Mouse (Mus musculus): ENCODE data around the gene Lefty1. TPM values are rescaled to one million over a fixed set of nuclear protein-coding genes. Genes with fewer than 3 reads are reported as not detected.
"Not testable (repeated sequence)": the region's sequence is repeated elsewhere in the genome, so short reads cannot be mapped to it uniquely, and the experiment has no call there.

Gene Lefty1
- total RNA-seq, 2 experiments from 2014 or later: 11.4 to 12.9 TPM

- no peak for DNase-seq (ENCODE audit: low spot score in 2 of 2)
- Histone ChIP-seq H3K4me3 (no peak overlapping the region), H3K27ac (no peak overlapping the region)
- TF ChIP-seq CTCF (conservative IDR thresholded peaks at IDR 0.05): no peak
Measured at GRCm38 (mm10) chr1:180929599-180929998, 5.2 kb upstream of the Lefty1 start.

GRCm38 (mm10) chr1:180931106-180931505 is 3.7 kb upstream of the Lefty1 start:
- H3K4me3 ChIP-seq: no peak overlapping the region
- H3K27ac ChIP-seq: no peak overlapping the region
- no peak for DNase-seq (ENCODE audit: low spot score in 2 of 2)
- no peak for TF ChIP-seq CTCF (conservative IDR thresholded peaks at IDR 0.05)

GRCm38 (mm10) chr1:180933659-180934058 is 1.2 kb upstream of the Lefty1 start:
- TF ChIP-seq CTCF (conservative IDR thresholded peaks at IDR 0.05): peak; percentile 42
- Histone ChIP-seq H3K27ac (peak overlapping the region; percentile 50; the same call in 1 of the 2 replicates), H3K4me3 (no peak overlapping the region)
- DNase-seq (ENCODE audit: low spot score in 2 of 2): no peak

DNA sequence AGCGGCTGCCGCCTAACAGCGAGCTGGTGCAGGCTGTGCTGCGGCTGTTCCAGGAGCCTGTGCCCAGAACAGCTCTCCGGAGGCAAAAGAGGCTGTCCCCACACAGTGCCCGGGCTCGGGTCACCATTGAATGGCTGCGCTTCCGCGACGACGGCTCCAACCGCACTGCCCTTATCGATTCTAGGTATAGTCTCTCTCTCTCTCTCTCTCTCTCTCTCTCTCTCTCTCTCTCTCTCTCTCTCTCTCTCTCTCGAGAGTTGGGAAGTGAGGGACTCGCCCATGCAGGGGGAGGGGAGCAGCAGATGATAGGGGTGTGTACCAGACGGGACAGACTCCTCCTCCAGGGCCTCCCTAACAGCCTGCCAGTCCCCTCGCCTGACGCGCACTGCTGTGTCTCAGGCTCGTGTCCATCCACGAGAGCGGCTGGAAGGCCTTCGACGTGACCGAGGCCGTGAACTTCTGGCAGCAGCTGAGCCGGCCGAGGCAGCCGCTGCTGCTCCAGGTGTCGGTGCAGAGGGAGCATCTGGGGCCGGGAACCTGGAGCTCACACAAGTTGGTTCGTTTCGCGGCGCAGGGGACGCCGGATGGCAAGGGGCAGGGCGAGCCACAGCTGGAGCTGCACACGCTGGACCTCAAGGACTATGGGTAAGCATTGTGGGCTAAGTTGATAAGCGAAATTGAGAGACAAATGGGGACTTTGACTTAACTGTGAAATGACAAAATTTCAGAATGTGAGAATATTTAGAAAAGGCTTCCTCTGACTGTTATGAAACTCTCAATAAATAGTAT is 2.0 kb downstream of the Lefty1 start:
- DNase-seq (ENCODE audit: low spot score in 2 of 2): peak; percentile 23 to 30
- peak overlapping the region; percentile 37 for H3K4me3 ChIP-seq
- H3K27ac ChIP-seq: peak overlapping the region; percentile 51; the same call in 1 of the 2 replicates

DNA sequence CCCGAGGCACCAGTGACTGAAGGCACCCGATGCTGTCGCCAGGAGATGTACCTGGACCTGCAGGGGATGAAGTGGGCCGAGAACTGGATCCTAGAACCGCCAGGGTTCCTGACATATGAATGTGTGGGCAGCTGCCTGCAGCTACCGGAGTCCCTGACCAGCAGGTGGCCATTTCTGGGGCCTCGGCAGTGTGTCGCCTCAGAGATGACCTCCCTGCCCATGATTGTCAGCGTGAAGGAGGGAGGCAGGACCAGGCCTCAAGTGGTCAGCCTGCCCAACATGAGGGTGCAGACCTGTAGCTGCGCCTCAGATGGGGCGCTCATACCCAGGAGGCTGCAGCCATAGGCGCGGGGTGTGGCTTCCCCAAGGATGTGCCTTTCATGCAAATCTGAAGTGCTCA is 2.8 kb downstream of the Lefty1 start:
- not testable (repeated sequence) for H3K27ac ChIP-seq; H3K4me3 ChIP-seq; DNase-seq (ENCODE audit: low spot score in 2 of 2)

- not testable (repeated sequence) for DNase-seq (ENCODE audit: low spot score in 2 of 2)
Measured at GRCm38 (mm10) chr1:180938781-180939180, 4.0 kb downstream of the Lefty1 start.

DNA sequence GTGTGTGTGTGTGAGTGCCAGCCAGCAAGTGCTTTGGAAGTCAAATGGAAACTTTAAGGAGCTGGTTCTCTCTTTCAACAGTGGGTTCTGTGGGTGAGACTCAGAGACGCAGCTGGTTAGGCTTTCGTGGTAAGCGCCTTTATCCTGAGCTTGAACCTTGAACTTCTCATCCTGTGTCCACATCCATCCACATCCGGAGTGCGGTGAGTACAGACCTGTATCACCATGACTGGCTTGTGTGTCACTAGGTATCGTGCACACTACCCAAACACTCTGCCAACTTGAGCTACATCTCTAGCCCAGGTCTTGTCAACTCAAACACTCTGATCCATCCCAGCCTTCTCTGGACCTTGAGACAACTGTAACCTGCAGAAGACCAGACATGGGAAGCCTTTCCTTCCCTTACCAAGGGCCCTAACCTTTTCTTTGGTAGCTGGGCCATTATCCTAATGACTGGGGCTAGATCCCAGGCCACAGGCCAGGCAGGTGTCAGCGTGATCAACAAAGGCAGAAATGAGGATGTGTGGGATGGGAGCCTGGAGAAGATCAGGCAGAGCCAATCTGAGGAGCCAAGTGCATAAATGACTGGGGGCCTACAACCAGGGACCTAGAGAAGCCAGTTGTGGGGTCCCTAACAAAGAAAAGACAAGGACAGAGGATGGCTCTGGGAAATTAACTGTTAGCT is 6.1 kb downstream of the Lefty1 start:
- H3K4me3 ChIP-seq: no peak overlapping the region
- no peak for TF ChIP-seq CTCF (conservative IDR thresholded peaks at IDR 0.05)
- no peak for DNase-seq (ENCODE audit: low spot score in 2 of 2)

More at GRCm38 (mm10) chr1:180938781-180939180, 4.0 kb downstream of the Lefty1 start:
- H3K27ac ChIP-seq, H3K4me3 ChIP-seq: not testable (repeated sequence)
- peak; percentile 41 for TF ChIP-seq CTCF (conservative IDR thresholded peaks at IDR 0.05)

GRCm38 (mm10) chr1:180941726-180942125 is 6.9 kb downstream of the Lefty1 start:
- TF ChIP-seq CTCF (conservative IDR thresholded peaks at IDR 0.05): no peak
- H3K27ac ChIP-seq: peak overlapping the region; percentile 86
- peak overlapping the region; percentile 67 for H3K4me3 ChIP-seq
- no peak for DNase-seq (ENCODE audit: low spot score in 2 of 2)

More for the DNA sequence above, 6.1 kb downstream of the Lefty1 start:
- H3K27ac ChIP-seq: peak overlapping the region; percentile 86

GRCm38 (mm10) chr1:180942166-180943031 is 7.6 kb downstream of the Lefty1 start, which contains the start of gene Tmem63a:
Tmem63a (plus strand) TSS chr1:180942344.
- Histone ChIP-seq H3K4me3 (peak within 1 kb of the TSS; percentile 67), H3K27ac (peak within 1 kb of the TSS; percentile 86)
- DNase-seq (ENCODE audit: low spot score in 2 of 2): peak in 1 of 2 experiments; percentile 18
- no peak for TF ChIP-seq CTCF (conservative IDR thresholded peaks at IDR 0.05)

DNA sequence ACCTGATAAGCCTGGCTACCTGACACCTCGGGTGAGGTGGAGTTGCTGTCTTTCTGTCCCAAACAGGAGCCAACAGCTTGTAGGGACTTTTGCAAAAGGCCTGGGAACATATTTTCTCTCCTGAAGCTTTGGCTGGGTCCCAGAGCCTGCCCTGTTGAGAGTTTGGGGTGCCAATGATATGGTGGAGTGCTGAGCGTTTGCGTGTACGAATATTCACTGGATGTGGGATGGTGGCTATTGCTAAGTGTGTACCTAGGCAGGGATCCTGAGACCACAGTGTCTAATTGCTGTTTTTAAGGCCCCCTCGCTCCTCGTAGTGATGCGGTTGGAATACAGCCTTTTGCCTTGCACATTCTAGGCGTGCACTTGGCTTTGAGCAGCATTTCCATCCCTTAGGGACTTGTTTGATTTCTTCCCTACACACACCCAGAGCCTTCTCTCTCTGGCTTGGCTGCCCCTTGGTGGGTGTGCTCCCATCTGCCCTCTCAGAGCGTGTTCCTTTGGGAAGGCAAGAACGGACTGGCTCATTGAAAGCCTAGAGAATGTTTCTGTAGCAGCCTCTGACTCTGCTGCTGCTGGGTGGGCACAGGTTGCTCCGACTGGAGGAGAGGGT is 8.3 kb downstream of the Lefty1 start:
- DNase-seq (ENCODE audit: low spot score in 2 of 2): no peak
- no peak for TF ChIP-seq CTCF (conservative IDR thresholded peaks at IDR 0.05)
- Histone ChIP-seq H3K4me3 (peak overlapping the region; percentile 67), H3K27ac (peak overlapping the region; percentile 86)

DNA sequence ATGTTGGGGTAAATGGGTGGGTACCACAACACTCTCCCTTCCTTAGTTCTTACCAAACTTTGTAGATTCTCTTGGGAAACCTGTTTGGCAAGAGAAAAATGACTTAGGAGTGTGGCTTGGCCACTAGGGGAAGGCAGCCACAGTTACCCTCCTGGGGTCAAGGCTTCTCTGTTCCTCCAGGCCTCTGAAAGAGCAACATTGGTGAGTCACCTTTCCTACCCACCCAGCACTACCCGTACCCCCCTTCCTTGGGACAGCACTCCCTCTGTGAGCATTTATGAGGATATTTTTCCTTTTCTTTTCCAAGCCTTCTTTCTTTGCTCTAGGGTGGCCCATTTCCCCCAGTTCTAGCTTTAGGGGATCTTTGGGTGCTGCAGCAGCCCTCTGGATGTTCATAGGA is 9.1 kb downstream of the Lefty1 start:
- peak; percentile 26; the same call in 1 of the 2 replicates for TF ChIP-seq CTCF (conservative IDR thresholded peaks at IDR 0.05)
- DNase-seq (ENCODE audit: low spot score in 2 of 2): no peak
- H3K4me3 ChIP-seq: no peak overlapping the region
- H3K27ac ChIP-seq: peak overlapping the region; percentile 86; the same call in 1 of the 2 replicates

GRCm38 (mm10) chr1:180944553-180944952 is 9.7 kb downstream of the Lefty1 start:
- no peak for DNase-seq (ENCODE audit: low spot score in 2 of 2)
- Histone ChIP-seq H3K27ac (peak overlapping the region; percentile 86), H3K4me3 (no peak overlapping the region)
- no peak for TF ChIP-seq CTCF (conservative IDR thresholded peaks at IDR 0.05)
